In the genomic region with DNA sequence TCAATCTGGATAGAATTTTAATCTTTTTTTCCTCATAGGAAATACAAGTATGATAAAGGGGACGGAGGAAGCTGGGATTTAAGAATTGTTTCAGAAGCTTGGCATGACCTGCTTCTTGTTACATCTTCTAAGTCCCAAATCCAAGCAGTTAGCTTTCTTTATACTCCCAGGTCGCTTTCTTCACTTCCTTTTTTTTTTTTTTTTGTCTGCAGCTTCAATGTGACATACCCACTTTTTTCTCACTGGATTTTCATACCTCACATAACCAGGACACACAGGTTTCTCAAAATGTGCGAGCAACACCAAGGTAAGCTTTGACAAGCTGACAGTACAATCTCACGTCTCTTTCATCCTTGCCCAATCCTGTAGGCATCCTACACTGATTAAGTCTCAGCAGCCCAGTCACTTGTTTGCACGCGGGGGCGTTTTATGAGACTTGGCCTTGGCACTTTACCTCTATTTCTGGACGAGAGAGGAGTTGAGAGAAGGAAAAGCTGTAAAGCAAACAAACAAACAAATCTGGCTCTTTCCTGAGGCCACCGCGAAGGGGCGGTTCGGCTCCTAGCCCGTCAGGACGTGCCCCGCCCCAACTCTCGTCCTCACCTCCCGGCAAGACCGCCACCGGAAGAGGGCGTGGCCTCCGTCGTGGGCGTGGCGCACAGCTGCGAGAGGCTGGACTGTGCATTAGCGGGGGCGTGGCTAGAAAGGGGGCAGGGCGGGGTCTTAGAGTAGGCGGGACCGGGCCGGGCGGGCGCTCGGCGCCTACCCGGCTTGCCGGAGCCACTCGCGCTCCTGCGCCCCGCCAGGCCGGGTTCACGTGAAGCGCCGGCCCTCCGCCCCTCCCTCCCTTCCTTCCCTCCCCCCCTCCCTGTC, we compare ENCODE assay signal across 8 mouse cellular contexts. TPM values are rescaled to one million over a fixed set of nuclear protein-coding genes. Genes with fewer than 3 reads are reported as not detected.
DNase-seq lines count a peak whose midpoint lies in the region; ATAC-seq and TF ChIP-seq lines count a peak whose summit lies in the region.

A gene (plus strand): TSS at position 825 of the 873 bp plus-strand sequence.

- peak; percentile 97 for DNase-seq in 3T3-L1 (ENCODE audit: low read depth, low spot score)
- peak; percentile 95 to 98 for DNase-seq in adrenal gland, postnatal 4 days (ENCODE audit: low spot score in 2 of 2)
- DNase-seq in embryonic facial prominence, embryonic 14.5 days (ENCODE audit: low spot score), result peak; percentile 97
- DNase-seq in heart, adult 2 months, result peak; percentile 98 to 99
- DNase-seq in kidney, adult 8-10 months, result peak; percentile 97
- peak; percentile 93 to 100 for DNase-seq in spleen, postnatal 10 days (ENCODE audit: low spot score in 2 of 2)

- H3K9me3 ChIP-seq in embryonic facial prominence, embryonic 14.5 days (ENCODE audit: control insufficient read depth, low read length), result no peaks in the 10 kb centered on the region
- no peaks in the 10 kb centered on the region for H3K9me3 ChIP-seq in limb, embryonic 13.5 days
- H3K9me3 ChIP-seq in midbrain, embryonic 16.5 days (replicated peaks; ENCODE audit: control insufficient read depth, low read length, poor library complexity, severe bottlenecking), result no peaks in the 10 kb centered on the region

- TF ChIP-seq POLR2A in heart, adult 2 months (IDR thresholded peaks at IDR 0.05; ENCODE audit: insufficient read depth, low read depth, low read length), result peak; percentile 78

- H3K4me1 ChIP-seq in embryonic facial prominence, embryonic 14.5 days (ENCODE audit: control insufficient read depth, insufficient read depth, low read length), result peaks cover 10% of the 10 kb centered on the region
- H3K4me1 ChIP-seq in heart, adult 2 months (ENCODE audit: control insufficient read depth, insufficient read depth, low read length), result peaks cover 10% of the 10 kb centered on the region
- peaks cover 21% of the 10 kb centered on the region for H3K4me1 ChIP-seq in limb, embryonic 13.5 days
- H3K4me1 ChIP-seq in midbrain, embryonic 16.5 days (ENCODE audit: control insufficient read depth, insufficient read depth, low read length), result peaks cover 7% of the 10 kb centered on the region

- TF ChIP-seq CTCF in heart, adult 2 months (IDR thresholded peaks at IDR 0.05), result peak; percentile 15

- ATAC-seq in embryonic facial prominence, embryonic 14.5 days (ENCODE audit: low read depth), result peak; percentile 100
- ATAC-seq in limb, embryonic 13.5 days (ENCODE audit: low FRiP score, low read depth), result peak; percentile 99
- peak; percentile 99 for ATAC-seq in midbrain, embryonic 16.5 days

- peak within 1 kb of the TSS; percentile 91 for H3K9ac ChIP-seq in embryonic facial prominence, embryonic 14.5 days (ENCODE audit: low read depth, low read length)
- peak within 1 kb of the TSS; percentile 95 for H3K9ac ChIP-seq in heart, adult 2 months (ENCODE audit: low read depth, low read length)
- peak within 1 kb of the TSS; percentile 88 for H3K9ac ChIP-seq in limb, embryonic 13.5 days
- H3K9ac ChIP-seq in midbrain, embryonic 16.5 days (ENCODE audit: low read depth, low read length), result peak within 1 kb of the TSS; percentile 90

- intact Hi-C loops in heart, adult 2 months (cut with DNase I), result no loop called here

- H3K27ac ChIP-seq in embryonic facial prominence, embryonic 14.5 days (replicated peaks; ENCODE audit: low read depth, low read length), result peak within 1 kb of the TSS; percentile 84
- H3K27ac ChIP-seq in heart, adult 2 months, result peak within 1 kb of the TSS; percentile 96
- H3K27ac ChIP-seq in limb, embryonic 13.5 days, result peak within 1 kb of the TSS; percentile 79
- peak within 1 kb of the TSS; percentile 82 for H3K27ac ChIP-seq in midbrain, embryonic 16.5 days (ENCODE audit: low read length)

- H3K79me2 ChIP-seq in heart, adult 2 months (replicated peaks; ENCODE audit: control insufficient read depth, insufficient read depth, low read length), result peaks cover 3% of the 10 kb centered on the region; the same call in 1 of the 2 replicates

- H3K36me3 ChIP-seq in embryonic facial prominence, embryonic 14.5 days (ENCODE audit: control insufficient read depth, insufficient read depth, low read length), result no peaks in the 10 kb centered on the region
- peaks cover 23% of the 10 kb centered on the region for H3K36me3 ChIP-seq in heart, adult 2 months (ENCODE audit: control insufficient read depth, insufficient read depth, low read length)
- no peaks in the 10 kb centered on the region for H3K36me3 ChIP-seq in limb, embryonic 13.5 days
- no peaks in the 10 kb centered on the region for H3K36me3 ChIP-seq in midbrain, embryonic 16.5 days (ENCODE audit: control insufficient read depth, insufficient read depth, low read length)

- TF ChIP-seq EP300 in heart, adult 2 months (IDR thresholded peaks at IDR 0.05; ENCODE audit: insufficient read depth, low read depth, low read length), result peak; percentile 67; the same call in 1 of the 2 replicates

- no peaks in the 10 kb centered on the region for H3K27me3 ChIP-seq in embryonic facial prominence, embryonic 14.5 days (replicated peaks; ENCODE audit: control insufficient read depth, insufficient read depth, low read length)
- no peaks in the 10 kb centered on the region for H3K27me3 ChIP-seq in heart, adult 2 months (ENCODE audit: control insufficient read depth, insufficient read depth, low read length)
- no peaks in the 10 kb centered on the region for H3K27me3 ChIP-seq in limb, embryonic 13.5 days
- no peaks in the 10 kb centered on the region for H3K27me3 ChIP-seq in midbrain, embryonic 16.5 days (ENCODE audit: control insufficient read depth, insufficient read depth, low read depth, low read length)

- H3K4me2 ChIP-seq in embryonic facial prominence, embryonic 14.5 days (ENCODE audit: low read depth, low read length), result peak within 1 kb of the TSS; percentile 71
- H3K4me2 ChIP-seq in limb, embryonic 13.5 days (replicated peaks), result peak within 1 kb of the TSS; percentile 85
- H3K4me2 ChIP-seq in midbrain, embryonic 16.5 days (ENCODE audit: low read length), result peak within 1 kb of the TSS; percentile 93

- 4% methylated on average over 21 of the region's 46 CpGs for WGBS in embryonic facial prominence, embryonic 14.5 days
- WGBS in heart, adult 2 months, result 3% methylated on average over 36 of the region's 46 CpGs
- 4% methylated on average over 39 of the region's 46 CpGs for WGBS in limb, embryonic 13.5 days
- WGBS in midbrain, embryonic 16.5 days, result 4% methylated on average over 31 of the region's 46 CpGs

- H3K4me3 ChIP-seq in embryonic facial prominence, embryonic 14.5 days (ENCODE audit: low read depth, low read length), result peak within 1 kb of the TSS; percentile 75
- H3K4me3 ChIP-seq in heart, adult 2 months, result peak within 1 kb of the TSS; percentile 98
- peak within 1 kb of the TSS; percentile 85 for H3K4me3 ChIP-seq in limb, embryonic 13.5 days
- H3K4me3 ChIP-seq in midbrain, embryonic 16.5 days (ENCODE audit: low read depth, low read length), result peak within 1 kb of the TSS; percentile 95

RNA-seq across cellular contexts. Expression of the gene that starts here (rescaled TPM):
- total RNA-seq in adrenal gland, postnatal 4 days (2021), result 10 to 100 TPM; 40.8 to 57.8 TPM
- 16.6 and 17.5 TPM in 2 replicates for polyA plus RNA-seq in embryonic facial prominence, embryonic 14.5 days (2014; fragmentation: Nextera tagmentation; extraction: Ambion mirVana)
- total RNA-seq in heart, adult 2 months (2021), result 10 to 100 TPM; 19.3 to 24.0 TPM
- polyA plus RNA-seq in heart, adult 2 months (2012; rRNA removed), result 6.5 and 9.6 TPM in 2 replicates
- 8.1 and 9.1 TPM in 2 replicates for polyA plus RNA-seq in limb, embryonic 13.5 days (2015; fragmentation: Nextera tagmentation; extraction: Ambion mirVana)
- polyA plus RNA-seq in midbrain, embryonic 16.5 days (2015; fragmentation: Nextera tagmentation; extraction: Ambion mirVana), result 3.5 and 4.2 TPM in 2 replicates

Comparison
In these comparisons a context has a peak if more than half of its experiments do, and no peak if none do; other contexts are left out.
1. Peak in every context shown above with its lines: DNase-seq, ATAC-seq, H3K4me3 ChIP-seq and H3K27ac ChIP-seq.